Mouse (Mus musculus): ENCODE results near the gene Tmem143. TPM values are rescaled to one million over a fixed set of nuclear protein-coding genes. Genes with fewer than 3 reads are reported as not detected.
"Not testable (repeated sequence)": the region's sequence is repeated elsewhere in the genome, so short reads cannot be mapped to it uniquely, and the experiment has no call there.

Tmem143 gene
- total and polyA plus RNA-seq, 3 experiments = 60.8 to 173 (median 65.3) TPM

DNA sequence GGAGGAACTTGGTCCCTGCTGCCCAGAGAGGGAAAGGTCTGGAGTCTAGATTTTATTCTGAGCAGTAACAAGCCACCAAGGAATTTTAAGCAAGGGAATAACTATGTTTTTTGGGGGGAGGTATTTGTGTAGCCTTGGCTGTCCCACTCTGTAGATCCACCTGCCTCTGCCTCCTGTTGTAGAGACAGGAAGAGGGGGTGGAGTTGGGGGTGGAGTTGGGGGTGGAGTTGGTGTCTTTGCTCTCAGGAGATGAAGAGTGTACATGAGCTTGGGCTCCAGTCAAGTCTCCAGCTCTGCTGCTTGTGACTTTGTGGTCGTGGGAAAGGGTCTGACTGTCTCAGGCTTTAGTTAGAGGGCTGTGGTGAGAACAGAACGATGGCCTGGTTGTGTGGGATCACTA lies 15.7 kb upstream of the Tmem143 start:
- no peak for DNase-seq

DNA sequence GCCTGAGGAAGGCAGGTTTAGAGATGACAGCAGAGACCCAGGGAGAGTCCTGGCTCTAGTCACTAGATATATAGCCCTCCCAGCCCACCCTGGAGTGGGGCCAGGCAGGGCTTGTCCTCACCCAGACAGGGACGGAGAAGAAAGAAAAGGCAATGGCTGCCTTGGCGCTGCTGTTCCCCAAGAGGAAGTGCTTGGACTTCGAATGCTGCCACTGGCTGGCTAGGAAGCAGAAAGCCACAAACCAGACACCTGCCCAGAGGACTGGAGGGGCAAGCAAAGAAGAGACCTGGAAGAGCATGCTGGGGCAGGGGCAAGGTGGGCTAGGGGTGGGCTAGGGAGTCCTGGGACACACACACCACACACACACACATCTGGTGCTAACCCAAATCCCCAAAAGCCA lies 9.5 kb upstream of the Tmem143 start:
- DNase-seq = no peak

DNA sequence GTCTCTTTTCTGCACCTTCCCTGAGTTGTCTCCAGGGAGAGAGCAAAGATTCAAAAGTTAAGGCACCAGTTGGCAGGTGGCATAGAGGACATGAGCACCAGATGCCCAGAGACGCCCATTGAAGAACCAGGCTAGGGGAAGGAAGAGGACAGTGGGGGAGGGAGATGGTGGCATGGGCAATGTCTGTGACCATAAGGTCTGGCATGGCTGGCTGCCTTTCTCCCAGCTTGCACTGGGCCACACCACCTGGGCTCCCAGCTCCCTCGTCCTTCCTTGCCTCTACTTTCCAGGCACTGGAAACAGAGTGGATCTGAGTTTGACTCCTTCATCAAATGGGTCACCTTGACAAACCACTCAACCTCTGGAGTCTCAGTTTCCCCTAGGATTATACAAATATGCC lies 4.1 kb upstream of the Tmem143 start:
- DNase-seq = no peak

DNA sequence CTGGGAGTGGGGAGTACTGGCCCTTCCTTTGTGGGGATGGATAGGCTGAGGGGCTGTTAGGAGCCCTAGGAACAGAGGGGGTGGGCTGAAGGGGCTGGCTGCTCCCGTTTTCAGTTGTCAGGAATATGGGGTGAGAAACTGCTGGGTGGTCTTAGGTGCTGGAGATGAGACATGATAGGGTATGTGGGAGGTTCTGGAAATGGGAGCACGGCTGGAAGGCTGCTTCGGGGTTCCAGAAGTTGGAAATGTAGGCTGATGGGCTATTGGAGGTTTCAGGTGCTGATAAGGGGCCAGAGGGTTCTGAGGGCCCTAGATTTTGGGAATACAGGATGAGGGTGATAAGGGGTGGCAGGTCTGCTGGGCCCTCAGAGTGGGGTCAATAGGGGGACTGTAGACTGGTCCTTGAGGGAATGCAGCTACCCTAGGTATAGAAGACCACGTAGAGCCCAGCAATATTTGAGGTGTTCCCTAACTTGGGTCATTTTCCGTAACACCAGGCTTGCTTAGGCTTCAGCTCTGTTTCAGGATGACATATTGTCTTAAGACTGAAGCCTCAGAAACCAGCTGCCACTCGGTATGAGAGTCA lies 717 bp upstream of the Tmem143 start:
- DNase-seq = no peak

DNA sequence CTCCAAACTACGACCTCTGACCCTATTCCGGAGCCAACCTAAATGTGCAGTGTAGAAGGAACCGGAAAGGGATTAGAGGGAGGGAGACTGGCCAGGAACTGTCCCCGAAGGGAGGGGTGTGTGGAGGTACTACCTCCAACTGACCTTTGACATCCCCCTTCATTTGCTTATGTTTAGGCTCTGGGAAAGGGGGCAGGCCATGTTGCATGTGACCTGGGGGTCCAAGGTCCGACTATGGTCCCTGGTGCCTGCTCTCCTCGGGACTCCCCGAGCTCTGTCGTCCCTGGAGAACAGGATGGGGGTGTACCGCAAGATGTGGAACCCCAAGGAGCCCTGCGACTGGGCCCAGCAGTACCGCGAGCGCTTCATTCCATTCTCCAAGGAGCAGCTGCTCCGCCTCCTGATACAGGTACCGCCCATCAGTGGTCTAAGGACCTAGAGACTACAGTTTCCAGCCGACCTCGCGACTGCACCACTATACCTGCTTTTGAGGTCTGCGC lies 567 bp downstream of the Tmem143 start:
- peak; percentile 77 for DNase-seq

DNA sequence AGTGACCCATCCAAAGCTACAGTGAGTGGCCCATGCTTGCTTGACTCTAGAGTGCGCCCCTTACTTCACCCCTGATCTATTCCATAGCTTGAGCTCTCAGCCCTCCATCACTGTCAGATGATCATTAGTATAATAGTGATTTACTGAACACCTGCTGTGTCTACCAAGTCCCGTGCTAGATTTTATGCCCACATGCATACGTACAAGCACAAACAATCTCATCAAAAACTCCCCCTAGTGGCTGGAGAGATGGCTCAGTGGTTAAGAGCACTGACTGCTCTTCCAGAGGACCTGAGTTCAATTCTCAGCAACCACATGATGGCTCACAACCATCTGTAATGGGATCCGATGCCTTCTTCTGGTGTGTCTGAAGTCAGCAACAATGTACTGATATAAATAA lies 1.4 kb downstream of the Tmem143 start:
- DNase-seq = not testable (repeated sequence)

DNA sequence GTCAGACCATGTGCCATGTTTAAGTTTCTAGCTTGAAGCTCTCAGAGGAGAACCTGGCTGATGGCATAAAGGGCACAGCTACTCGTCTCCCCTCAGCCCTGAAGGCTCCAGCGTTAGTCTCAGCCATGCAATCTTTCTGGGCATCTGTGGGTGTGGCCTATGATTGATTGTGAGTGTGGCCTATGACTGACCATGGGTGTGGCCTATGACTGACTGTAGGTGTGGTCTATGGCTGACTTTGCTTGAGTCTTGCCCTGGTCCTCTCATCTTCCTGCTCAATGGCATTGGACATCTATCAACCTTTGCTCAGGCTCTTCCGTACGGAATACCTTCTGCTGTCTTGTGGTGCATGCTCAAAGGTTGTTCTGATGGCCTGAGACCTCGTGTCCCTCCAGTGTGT lies 4.8 kb downstream of the Tmem143 start:
- peak; percentile 61 for DNase-seq

DNA sequence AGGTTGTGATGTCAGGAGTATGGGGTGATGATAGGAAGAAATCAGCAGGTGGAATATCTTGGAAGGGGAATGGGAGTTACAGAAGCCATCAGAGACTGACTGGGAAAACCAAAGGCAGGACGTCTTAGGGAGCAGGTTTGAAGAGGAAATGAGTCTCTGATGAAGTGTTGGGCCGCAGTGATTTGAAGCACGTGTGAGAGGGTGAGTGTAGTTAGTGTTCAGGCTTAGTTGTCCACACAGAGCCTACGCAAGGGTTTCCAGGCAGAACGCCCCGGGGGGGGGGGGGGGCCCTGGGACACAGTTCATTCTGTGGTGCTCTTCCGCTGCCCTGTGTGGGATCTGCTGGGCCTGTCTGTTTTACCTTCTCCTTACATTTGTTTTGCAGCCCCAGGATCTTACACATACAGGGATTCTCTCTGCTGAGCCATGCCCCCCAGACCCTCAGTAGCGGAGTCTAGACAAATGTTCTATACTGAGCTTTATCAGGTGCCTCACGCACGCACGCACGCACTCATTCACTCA lies 5.8 kb downstream of the Tmem143 start:
- no peak for DNase-seq

DNA sequence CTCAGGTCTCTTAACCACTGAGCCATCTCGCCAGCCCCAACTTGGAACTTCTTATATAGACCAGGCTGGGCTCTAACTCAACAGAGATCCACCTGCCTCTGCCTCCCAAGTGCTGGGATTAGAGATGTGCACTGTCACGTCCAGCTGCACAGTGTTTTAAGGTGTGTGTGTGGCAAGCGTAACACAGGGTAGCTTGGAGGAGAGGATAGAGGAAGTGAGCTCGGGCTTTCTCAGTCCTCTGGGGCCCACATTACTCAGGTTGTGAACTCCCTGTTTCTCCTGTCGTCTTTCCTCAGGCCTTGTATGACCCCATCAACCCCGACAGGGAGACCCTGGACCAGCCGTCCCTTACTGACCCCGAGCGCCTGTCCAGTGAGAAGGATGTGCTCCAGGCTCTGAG lies 9.9 kb downstream of the Tmem143 start:
- no peak for DNase-seq

DNA sequence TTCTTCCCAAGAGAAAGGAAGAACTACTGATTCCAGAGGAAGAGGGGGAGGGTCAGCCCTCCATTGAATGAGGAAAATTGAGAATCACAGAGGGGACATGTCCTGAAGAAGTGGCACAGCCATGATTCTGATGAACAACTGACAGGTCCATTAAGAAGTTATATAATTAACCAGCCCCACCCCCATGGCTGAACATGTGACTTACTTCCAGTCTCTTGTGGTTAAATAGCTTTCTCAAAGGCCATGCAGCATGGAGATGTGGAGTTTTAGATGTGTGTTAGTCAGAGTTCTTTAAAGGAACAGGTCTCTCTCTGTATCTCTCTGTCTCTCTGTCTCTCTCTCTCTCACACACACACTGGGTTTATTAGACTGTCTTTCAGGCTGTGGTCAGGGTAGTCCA lies 11.6 kb downstream of the Tmem143 start:
- DNase-seq = no peak

DNA sequence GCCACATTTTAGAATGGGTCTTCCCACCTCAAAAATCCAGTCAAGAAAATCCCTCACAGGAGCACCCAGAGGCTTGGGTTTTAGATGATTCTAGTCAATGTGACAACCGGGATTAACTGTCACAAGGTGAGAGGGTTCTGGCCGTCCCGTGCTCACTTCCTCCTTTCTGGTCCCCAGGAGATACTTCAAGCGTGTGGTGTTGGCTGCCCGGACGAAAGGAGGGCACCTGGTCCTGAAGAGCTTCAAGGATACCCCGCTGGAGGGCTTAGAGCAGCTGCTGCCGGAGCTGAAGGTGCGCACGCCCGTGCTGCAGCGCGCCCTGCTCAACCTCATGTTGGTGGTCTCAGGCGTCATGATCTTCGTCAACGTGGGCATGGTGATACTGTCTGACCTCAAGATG lies 12.4 kb downstream of the Tmem143 start:
- DNase-seq = no peak

DNA sequence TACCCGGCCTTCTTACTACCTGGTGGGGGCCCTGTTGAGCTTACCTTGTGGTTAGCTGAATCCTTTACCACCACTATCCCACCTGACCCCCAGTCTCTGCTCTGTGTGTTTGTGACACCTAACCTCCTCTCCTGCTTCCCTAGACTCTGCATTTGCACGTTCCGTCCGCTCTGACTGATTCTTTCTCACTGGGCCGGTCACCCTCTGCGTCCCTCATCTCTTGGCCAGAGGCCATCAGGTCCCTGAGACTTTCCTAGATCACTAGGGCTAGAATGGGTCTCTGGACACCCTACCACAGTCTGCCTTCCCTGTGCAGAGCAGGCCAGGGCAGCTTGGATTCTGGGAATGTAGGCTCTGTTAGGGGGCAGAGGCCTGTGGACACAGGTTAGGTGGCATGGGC lies 17.3 kb downstream of the Tmem143 start:
- DNase-seq = no peak

DNA sequence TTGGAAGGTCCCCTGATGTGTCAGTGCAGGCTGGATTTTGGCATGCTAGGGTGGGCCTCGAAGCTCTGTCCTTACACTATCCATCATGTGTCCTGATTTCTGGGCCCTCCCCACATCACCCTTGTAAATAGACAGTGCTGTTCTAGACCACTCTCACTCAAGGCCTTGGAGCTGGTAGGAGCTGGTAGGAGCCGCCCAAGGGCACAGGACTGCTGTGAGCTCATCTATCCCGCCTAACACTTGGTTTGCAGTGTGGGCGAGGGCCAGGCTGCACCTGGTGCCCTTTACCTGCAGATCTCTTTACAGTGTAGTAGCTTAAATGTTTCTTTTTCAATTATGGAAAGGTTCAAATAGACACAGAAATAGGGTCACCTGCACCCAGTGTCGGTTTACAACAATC lies 18.3 kb downstream of the Tmem143 start:
- peak; percentile 38 for DNase-seq

DNA sequence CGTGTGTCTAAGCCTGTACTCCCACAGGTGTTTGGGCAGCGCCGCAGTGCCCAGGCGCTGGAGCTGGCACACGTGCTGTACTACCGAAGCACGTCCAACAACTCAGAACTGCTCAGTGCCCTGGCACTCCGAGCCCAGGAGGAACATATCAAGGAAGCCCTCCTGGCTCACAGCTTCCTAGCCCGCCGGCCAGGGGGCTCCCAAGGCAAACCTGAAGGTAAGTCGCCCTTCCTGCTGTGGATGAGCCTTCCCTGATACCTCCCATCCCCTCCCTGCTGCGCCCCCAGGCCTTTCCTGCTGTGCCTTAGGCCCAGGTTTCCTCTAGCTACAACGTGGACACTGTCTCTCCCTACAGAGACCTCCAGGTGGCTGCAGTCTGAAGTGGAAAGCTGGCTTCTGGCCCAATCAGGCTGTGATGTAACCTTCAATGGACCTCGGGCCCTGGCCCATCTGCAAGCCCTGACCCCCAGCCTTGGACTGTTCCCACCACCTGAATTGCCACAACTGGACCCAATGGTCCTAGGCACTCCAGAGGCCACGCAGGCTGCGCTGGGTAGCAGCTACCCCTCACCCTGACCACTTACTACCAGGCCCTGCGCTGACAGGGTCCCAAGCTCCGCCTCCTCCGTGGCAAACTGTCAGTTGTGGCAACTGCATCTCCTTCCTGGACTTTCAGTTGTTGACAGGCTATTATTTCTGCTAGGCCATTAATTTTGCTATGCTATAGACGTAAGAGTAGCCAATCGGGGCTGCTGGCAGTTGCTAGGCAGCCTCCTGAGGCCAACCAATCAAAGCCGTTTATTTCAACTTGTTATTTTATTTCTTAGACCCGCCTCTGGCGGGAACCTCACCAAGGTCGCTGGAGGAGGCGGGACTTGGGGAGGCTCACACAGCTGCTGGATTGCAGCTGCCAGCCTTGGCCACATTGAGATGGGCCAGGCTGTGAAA lies 19.6 kb downstream of the Tmem143 start:
- peak; percentile 93 for DNase-seq

DNA sequence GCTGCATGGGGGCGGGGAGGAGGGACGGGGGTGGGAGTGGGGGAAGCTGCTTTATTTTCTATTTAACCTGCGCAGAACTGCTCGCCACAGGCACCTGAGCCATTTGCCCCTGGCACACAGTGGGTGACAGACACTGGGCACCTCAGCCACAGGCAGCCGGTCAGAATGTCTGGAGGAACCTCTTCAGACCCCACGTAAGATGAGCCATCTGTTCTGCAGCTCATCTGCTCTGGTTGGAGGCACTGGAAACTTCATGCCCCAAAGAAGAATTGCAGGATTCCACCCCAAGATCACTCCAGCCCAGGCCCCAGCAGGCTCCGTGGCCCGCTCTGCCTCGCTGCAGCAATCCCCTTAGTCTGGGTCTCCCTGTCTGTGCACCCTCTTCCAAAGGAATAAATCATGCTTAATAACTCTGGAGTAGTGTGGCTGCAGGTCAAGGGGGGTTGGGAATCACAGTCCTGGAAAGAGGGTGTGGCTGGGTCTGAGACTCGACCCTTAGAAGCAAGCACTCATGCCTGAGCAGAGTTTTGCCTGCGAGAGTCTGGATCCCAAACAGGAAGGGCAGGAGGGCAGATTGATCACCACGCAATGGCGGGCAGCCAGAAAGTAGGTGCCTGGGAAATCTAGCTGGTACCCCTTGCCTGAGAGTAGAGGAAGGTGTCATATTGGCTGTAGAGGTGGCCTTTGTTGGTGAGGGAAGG lies 20.4 kb downstream of the Tmem143 start:
- DNase-seq = peak; percentile 52

DNA sequence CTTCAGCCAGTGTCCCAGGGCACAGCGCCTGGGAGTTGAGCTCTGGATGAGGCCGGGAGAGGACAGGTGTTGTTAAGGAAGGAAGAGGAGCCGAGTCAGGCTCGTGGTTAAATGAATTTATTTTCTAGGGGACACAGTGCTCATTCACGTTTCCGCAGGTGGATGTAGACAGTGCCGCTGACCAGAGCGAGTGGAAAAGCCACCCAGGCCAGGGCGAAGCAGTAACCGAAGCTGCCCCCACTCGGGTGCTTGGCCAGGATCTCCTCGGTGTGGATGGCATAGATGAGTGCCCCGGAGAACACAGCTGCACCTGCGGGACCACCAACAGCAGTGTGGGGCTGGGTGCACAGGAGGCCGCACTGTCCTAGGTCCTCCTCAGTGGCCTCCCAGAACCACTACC lies 21.2 kb downstream of the Tmem143 start:
- DNase-seq = no peak

DNA sequence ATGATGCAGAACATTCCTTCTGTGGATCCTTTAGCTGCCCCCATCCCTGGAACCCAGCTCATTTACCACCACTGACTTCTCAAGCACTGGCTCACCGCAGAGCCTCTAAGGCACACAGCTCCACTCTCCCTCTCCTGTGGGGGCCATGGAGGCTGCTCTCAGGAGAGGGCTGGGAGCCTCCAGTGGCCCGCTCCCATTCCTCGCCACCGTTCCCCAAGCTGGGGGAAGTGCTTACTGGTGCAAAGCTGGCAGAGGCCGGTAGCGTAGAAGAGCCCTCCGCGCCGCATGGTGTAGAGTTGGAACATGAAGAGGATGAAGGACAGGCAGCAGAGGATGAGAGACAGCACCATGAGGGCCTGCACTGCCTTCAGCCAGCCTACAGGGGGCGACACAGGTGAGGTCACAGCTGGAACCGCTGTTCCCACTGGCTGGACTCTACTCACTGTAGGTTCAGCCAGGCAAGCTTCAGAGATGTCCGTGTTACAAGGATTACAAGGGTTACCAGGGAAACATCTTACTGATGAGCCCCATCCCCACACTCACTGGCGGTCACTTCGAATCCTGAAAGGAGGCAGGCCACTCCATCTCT lies 22.4 kb downstream of the Tmem143 start:
- peak; percentile 35 for DNase-seq

DNA sequence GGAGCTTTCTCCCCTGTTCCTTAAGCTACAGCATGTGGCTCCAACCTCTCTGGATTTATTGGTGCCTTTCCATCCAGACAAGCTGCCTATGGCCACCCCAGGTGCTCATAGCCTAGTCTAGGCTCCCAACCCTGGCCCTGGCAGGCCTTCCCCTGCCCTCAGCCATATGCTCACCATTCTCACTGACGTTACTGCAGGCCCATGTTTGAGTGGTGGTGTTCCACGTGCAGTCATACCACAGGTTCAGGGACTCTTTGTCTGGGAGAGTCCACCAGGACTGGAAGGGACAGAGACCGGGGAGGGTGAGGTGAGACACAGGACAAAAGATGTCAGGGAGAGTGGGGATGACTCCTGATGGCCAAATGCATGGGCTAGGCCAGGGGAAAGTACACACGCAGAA lies 23.0 kb downstream of the Tmem143 start:
- peak; percentile 42 for DNase-seq

DNA sequence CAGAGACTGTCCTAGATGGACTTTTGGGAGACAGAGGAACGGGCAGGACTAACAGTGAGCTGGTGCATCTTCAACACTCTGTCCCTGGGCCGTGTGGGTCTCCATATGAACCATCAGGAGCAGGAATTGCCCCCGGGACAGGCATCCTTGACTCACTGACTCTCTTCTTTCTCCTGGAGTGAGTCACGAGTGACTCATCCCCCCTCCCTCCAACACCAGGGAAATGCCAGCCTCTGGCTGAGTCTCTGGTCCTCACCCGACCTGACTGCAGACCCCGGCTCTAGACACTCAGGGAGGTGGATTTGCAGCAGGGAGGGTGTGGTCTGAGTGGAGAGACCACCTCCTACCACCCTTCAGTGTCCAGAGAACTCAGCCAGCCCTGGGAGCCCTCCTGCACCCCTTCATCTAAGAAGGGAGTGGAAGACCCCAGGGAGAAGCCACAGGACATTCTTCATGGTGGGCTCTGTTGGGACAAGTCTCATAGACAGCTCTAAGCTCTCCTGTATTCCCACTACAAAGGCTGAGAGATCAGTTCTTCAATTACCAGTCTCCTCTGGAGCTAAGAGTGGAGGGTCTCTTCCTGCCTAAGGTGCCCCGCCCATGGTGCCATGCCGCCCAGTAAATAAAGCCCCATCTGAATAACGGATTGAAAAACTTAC lies 24.0 kb downstream of the Tmem143 start:
- peak; percentile 92 for DNase-seq

DNA sequence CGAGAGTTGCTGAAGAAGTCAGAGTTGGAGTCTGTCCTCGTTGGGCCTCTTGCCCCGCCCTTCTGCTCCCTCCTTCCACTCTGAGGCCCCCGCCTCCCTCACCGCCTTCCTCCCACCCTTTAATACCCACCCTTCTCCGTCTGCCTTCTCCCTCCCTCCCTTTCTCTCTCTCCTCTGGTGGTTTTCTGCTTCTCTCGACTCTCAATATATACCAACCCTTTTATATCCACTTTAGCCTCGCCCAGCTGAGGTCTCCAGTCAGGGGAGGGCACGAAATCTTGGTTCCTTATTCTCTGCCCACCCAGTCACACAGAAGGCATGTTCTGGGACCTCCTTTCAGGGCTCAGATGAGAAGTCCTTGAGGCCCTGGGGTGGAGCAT lies 24.5 kb downstream of the Tmem143 start, which contains the start of gene Emp3:
Gene Emp3 (minus strand): TSS at position 163 of the 380 bp plus-strand sequence.
- DNase-seq = peak; percentile 77

DNA sequence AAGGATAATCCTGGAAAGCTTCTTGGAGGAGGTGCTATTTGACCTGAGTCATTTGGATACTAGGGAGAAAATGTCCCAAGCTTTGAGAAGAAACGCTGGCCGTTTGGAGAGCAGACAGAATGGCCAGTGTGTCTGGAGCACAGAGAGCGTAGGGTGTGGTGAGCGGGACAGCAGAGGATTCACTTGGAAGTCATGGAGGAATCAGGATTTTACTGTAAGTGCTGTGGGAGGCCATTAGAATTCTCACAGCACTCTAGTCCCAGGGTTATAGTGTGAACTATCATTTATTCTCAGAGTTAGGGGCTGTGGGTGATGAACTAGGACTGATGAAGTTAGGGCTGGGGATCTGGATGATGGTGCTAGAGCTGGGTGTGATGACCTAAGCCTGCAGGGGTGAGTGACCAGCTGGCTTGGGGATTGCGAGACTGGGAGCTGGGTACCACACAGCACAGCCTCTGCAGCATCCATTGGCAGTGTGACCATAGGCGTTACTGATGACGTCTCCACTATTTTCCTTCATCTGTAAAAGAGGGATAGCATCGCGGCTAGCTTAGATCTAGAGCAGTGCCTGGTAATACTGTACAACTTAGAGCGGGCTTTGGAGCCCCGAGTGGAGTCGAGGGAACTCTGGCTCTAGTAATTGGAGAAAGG lies 25.3 kb downstream of the Tmem143 start:
- DNase-seq = no peak
